Mouse (Mus musculus): ENCODE measurements around the gene Tas1r1. TPM values are rescaled to one million over a fixed set of nuclear protein-coding genes. Genes with fewer than 3 reads are reported as not detected.

The Tas1r1 gene
- polyA plus RNA-seq (2016; fragmentation: Nextera tagmentation; extraction: Ambion mirVana) = 0.11 and 0.19 TPM in 2 replicates

GRCm38 (mm10) chr4:152038225-152038984 lies at the start of gene Tas1r1:
TSS of gene Tas1r1 (minus strand) at chr4:152038568.
- Histone ChIP-seq H3K9me3 (no peaks in the 10 kb centered on the region), H3K4me1 (peaks cover 23% of the 10 kb centered on the region), H3K27me3 (ENCODE audit: insufficient read depth, poor library complexity, severe bottlenecking) (peaks cover 8% of the 10 kb centered on the region; the same call in 1 of the 2 replicates), H3K4me3 (peak within 1 kb of the TSS; percentile 100), H3K27ac (peak within 1 kb of the TSS; percentile 90), H3K36me3 (peaks cover 26% of the 10 kb centered on the region)
- 41% methylated on average over 10 of the region's 10 CpGs for WGBS
- no peak for DNase-seq (ENCODE audit: low spot score)

GRCm38 (mm10) chr4:152088133-152088532 lies 49.8 kb upstream of the Tas1r1 start:
- no peak for DNase-seq (ENCODE audit: low spot score)
- Histone ChIP-seq H3K27ac (no peak overlapping the region), H3K4me3 (peak overlapping the region; percentile 91), H3K9me3 (no peaks in the 10 kb centered on the region), H3K27me3 (ENCODE audit: insufficient read depth, poor library complexity, severe bottlenecking) (peaks cover 33% of the 10 kb centered on the region), H3K4me1 (peaks cover 37% of the 10 kb centered on the region), H3K36me3 (0 out of 2 replicates have a peak, but pooled peaks cover 2% of the 10 kb centered on the region)
- WGBS = 45% methylated on average over 4 of the region's 4 CpGs

- Histone ChIP-seq H3K4me1 (peaks cover 30% of the 10 kb centered on the region), H3K27me3 (ENCODE audit: insufficient read depth, poor library complexity, severe bottlenecking) (peaks cover 33% of the 10 kb centered on the region)
- 7% methylated on average over 12 of the region's 12 CpGs for WGBS
Observed at GRCm38 (mm10) chr4:152087211-152088081, 49.1 kb upstream of the Tas1r1 start.

GRCm38 (mm10) chr4:152086505-152087210 lies 48.3 kb upstream of the Tas1r1 start:
- H3K27me3 ChIP-seq (ENCODE audit: insufficient read depth, poor library complexity, severe bottlenecking) = peaks cover 33% of the 10 kb centered on the region
- H3K9me3 ChIP-seq = no peaks in the 10 kb centered on the region
- H3K4me1 ChIP-seq = peaks cover 26% of the 10 kb centered on the region
- peak overlapping the region; percentile 91 for H3K27ac ChIP-seq
- peak overlapping the region; percentile 91 for H3K4me3 ChIP-seq
- no peaks in the 10 kb centered on the region for H3K36me3 ChIP-seq
- WGBS = under 1% methylated on average over 77 of the region's 92 CpGs
- peak; percentile 86 for DNase-seq (ENCODE audit: low spot score)

More at GRCm38 (mm10) chr4:152087211-152088081, 49.1 kb upstream of the Tas1r1 start:
- no peak for DNase-seq (ENCODE audit: low spot score)
- Histone ChIP-seq H3K9me3 (no peaks in the 10 kb centered on the region), H3K4me3 (peak overlapping the region; percentile 91), H3K27ac (peak overlapping the region; percentile 91), H3K36me3 (0 out of 2 replicates have a peak, but pooled peaks cover 2% of the 10 kb centered on the region)

- no peaks in the 10 kb centered on the region for H3K36me3 ChIP-seq
- WGBS = 78% methylated on average over 7 of the region's 7 CpGs
- peaks cover 33% of the 10 kb centered on the region for H3K27me3 ChIP-seq (ENCODE audit: insufficient read depth, poor library complexity, severe bottlenecking)
- H3K4me1 ChIP-seq = peaks cover 23% of the 10 kb centered on the region
- no peak overlapping the region for H3K4me3 ChIP-seq
- no peak overlapping the region for H3K27ac ChIP-seq
- DNase-seq (ENCODE audit: low spot score) = no peak
- no peaks in the 10 kb centered on the region for H3K9me3 ChIP-seq
Observed at GRCm38 (mm10) chr4:152084616-152085015, 46.2 kb upstream of the Tas1r1 start.

- no peaks in the 10 kb centered on the region for H3K36me3 ChIP-seq
- no peak overlapping the region for H3K4me3 ChIP-seq
- peaks cover 22% of the 10 kb centered on the region for H3K4me1 ChIP-seq
- H3K27me3 ChIP-seq (ENCODE audit: insufficient read depth, poor library complexity, severe bottlenecking) = peaks cover 30% of the 10 kb centered on the region
- WGBS = 80% methylated on average over 7 of the region's 7 CpGs
- no peaks in the 10 kb centered on the region for H3K9me3 ChIP-seq
- no peak for DNase-seq (ENCODE audit: low spot score)
- no peak overlapping the region for H3K27ac ChIP-seq
Observed at GRCm38 (mm10) chr4:152083611-152084220, 45.3 kb upstream of the Tas1r1 start.

- Histone ChIP-seq H3K27me3 (ENCODE audit: insufficient read depth, poor library complexity, severe bottlenecking) (peaks cover 6% of the 10 kb centered on the region), H3K4me1 (peaks cover 20% of the 10 kb centered on the region), H3K9me3 (no peaks in the 10 kb centered on the region), H3K4me3 (no peak overlapping the region), H3K27ac (no peak overlapping the region), H3K36me3 (no peaks in the 10 kb centered on the region)
- DNase-seq (ENCODE audit: low spot score) = no peak
- 71% methylated on average over 7 of the region's 7 CpGs for WGBS
Observed at GRCm38 (mm10) chr4:152079931-152080330, 41.6 kb upstream of the Tas1r1 start.

GRCm38 (mm10) chr4:152079261-152079660 lies 40.9 kb upstream of the Tas1r1 start:
- peaks cover 20% of the 10 kb centered on the region for H3K4me1 ChIP-seq
- no peaks in the 10 kb centered on the region; the same call in 1 of the 2 replicates for H3K27me3 ChIP-seq (ENCODE audit: insufficient read depth, poor library complexity, severe bottlenecking)
- DNase-seq (ENCODE audit: low spot score) = no peak
- no peak overlapping the region for H3K4me3 ChIP-seq
- H3K9me3 ChIP-seq = no peaks in the 10 kb centered on the region
- H3K36me3 ChIP-seq = no peaks in the 10 kb centered on the region
- WGBS = 84% methylated on average over 3 of the region's 3 CpGs
- H3K27ac ChIP-seq = no peak overlapping the region

GRCm38 (mm10) chr4:152078105-152078530 lies 39.8 kb upstream of the Tas1r1 start:
- peaks cover 24% of the 10 kb centered on the region for H3K4me1 ChIP-seq
- H3K36me3 ChIP-seq = no peaks in the 10 kb centered on the region
- WGBS = 94% methylated on average over 10 of the region's 10 CpGs
- no peak overlapping the region for H3K27ac ChIP-seq
- no peaks in the 10 kb centered on the region for H3K9me3 ChIP-seq
- no peak for DNase-seq (ENCODE audit: low spot score)
- no peaks in the 10 kb centered on the region; the same call in 1 of the 2 replicates for H3K27me3 ChIP-seq (ENCODE audit: insufficient read depth, poor library complexity, severe bottlenecking)
- H3K4me3 ChIP-seq = no peak overlapping the region

- H3K4me3 ChIP-seq = no peak overlapping the region
- H3K36me3 ChIP-seq = no peaks in the 10 kb centered on the region
- no peaks in the 10 kb centered on the region for H3K9me3 ChIP-seq
- H3K27me3 ChIP-seq (ENCODE audit: insufficient read depth, poor library complexity, severe bottlenecking) = no peaks in the 10 kb centered on the region; the same call in 1 of the 2 replicates
- 88% methylated on average over 9 of the region's 9 CpGs for WGBS
- H3K27ac ChIP-seq = no peak overlapping the region
- no peak for DNase-seq (ENCODE audit: low spot score)
- H3K4me1 ChIP-seq = peaks cover 31% of the 10 kb centered on the region
Observed at GRCm38 (mm10) chr4:152077191-152077590, 38.8 kb upstream of the Tas1r1 start.

- no peak for DNase-seq (ENCODE audit: low spot score)
- H3K27ac ChIP-seq = no peak overlapping the region
- H3K9me3 ChIP-seq = no peaks in the 10 kb centered on the region
- WGBS = 77% methylated on average over 9 of the region's 9 CpGs
- peaks cover 44% of the 10 kb centered on the region for H3K4me1 ChIP-seq
- H3K4me3 ChIP-seq = no peak overlapping the region
- no peaks in the 10 kb centered on the region; the same call in 1 of the 2 replicates for H3K27me3 ChIP-seq (ENCODE audit: insufficient read depth, poor library complexity, severe bottlenecking)
- no peaks in the 10 kb centered on the region for H3K36me3 ChIP-seq
Observed at GRCm38 (mm10) chr4:152074548-152074947, 36.2 kb upstream of the Tas1r1 start.

- H3K27me3 ChIP-seq (ENCODE audit: insufficient read depth, poor library complexity, severe bottlenecking) = no peaks in the 10 kb centered on the region; the same call in 1 of the 2 replicates
- no peaks in the 10 kb centered on the region for H3K9me3 ChIP-seq
- no peaks in the 10 kb centered on the region for H3K36me3 ChIP-seq
- DNase-seq (ENCODE audit: low spot score) = no peak
- no peak overlapping the region for H3K4me3 ChIP-seq
- H3K4me1 ChIP-seq = peaks cover 44% of the 10 kb centered on the region
- no peak overlapping the region for H3K27ac ChIP-seq
- 80% methylated on average over 6 of the region's 6 CpGs for WGBS
Observed at GRCm38 (mm10) chr4:152073715-152074114, 35.3 kb upstream of the Tas1r1 start.
